Mouse (Mus musculus) liver, embryonic 14.5 days (tissue): ENCODE measurements at regions not wholly inside any gene's neighbourhood (a gene's known extent, or its start where the extent isn't known, plus 50 kb on each side); places are given as distances from the start of the nearest gene placed in this dataset.

ENCODE experiments used
- ATAC-seq: fragments of 200-750 bp; cut with Nextera tagmentation; 2 replicates; pipeline ENCODE4 v1.8.0; 2017; ENCODE audit warnings: moderate number of reproducible peaks, mild to moderate bottlenecking, moderate library complexity; ENCODE audit not compliant: insufficient read depth
- DNase-seq, 3 experiments: peaks; one replicate each; pipeline ENCODE4 v3.0.0-alpha.2; 2012 to 2013; ENCODE audit warnings: low read depth in 3 of 3, low spot score in 3 of 3
- H3K27ac ChIP-seq: fragments of 300-500 bp; sonication (generic); 2 replicates; pipeline ENCODE4 v1.5.1; 2014; ENCODE audit warnings: moderate library complexity, mild to moderate bottlenecking, control low read depth, inconsistent platforms
- H3K27me3 ChIP-seq: fragments of 300-500 bp; sonication (generic); 2 replicates; pipeline ENCODE4 v1.6.1; 2014; ENCODE audit warnings: mild to moderate bottlenecking, low read length, moderate library complexity; ENCODE audit not compliant: control insufficient read depth, insufficient read depth
- H3K36me3 ChIP-seq: fragments of 300-500 bp; sonication (generic); replicated peaks from 2 replicates; pipeline ENCODE4 v1.6.1; 2014; ENCODE audit warnings: low read depth; ENCODE audit not compliant: control insufficient read depth, insufficient read depth
- H3K4me1 ChIP-seq, 2 experiments: fragments of 200-500 bp in 1 of 2; fragments of 300-500 bp in 1 of 2; sonication (generic) in 1 of 2; replicated peaks; 2 replicates each; pipeline ENCODE4 v1.6.1; 2012 to 2014; ENCODE audit warnings: antibody characterized with exemption in 1 of 2, inconsistent platforms in 1 of 2, low read length in 1 of 2; ENCODE audit not compliant: control insufficient read depth in 2 of 2, insufficient read depth in 2 of 2
- H3K4me2 ChIP-seq: fragments of 300-500 bp; sonication (generic); 2 replicates; pipeline ENCODE4 v1.6.1; 2014; ENCODE audit warnings: low read depth, mild to moderate bottlenecking, control low read depth, moderate library complexity
- H3K4me3 ChIP-seq, 2 experiments: fragments of 200-500 bp in 1 of 2; fragments of 300-500 bp in 1 of 2; sonication (generic) in 1 of 2; 2 replicates each; pipeline ENCODE4 v1.5.1; 2012 to 2014; ENCODE audit warnings: low read depth in 2 of 2, low read length in 2 of 2, mild to moderate bottlenecking in 2 of 2, control low read depth in 1 of 2, inconsistent platforms in 1 of 2, moderate library complexity in 1 of 2; ENCODE audit not compliant: insufficient read depth in 1 of 2
- H3K9ac ChIP-seq: fragments of 300-500 bp; sonication (generic); replicated peaks from 2 replicates; pipeline ENCODE4 v1.6.1; 2014; ENCODE audit warnings: mild to moderate bottlenecking, control low read depth, moderate library complexity
- H3K9me3 ChIP-seq: fragments of 300-500 bp; sonication (generic); 2 replicates; pipeline ENCODE4 v1.6.1; 2016; ENCODE audit warnings: low read length, mixed read lengths; ENCODE audit not compliant: control insufficient read depth
- CTCF ChIP-seq: IDR thresholded peaks from 2 replicates; pipeline ENCODE4 v1.5.1; 2016; ENCODE audit warnings: antibody characterized with exemption, low read depth, control low read depth
- EP300 ChIP-seq: IDR thresholded peaks from 2 replicates; pipeline ENCODE4 v1.6.1; 2016; ENCODE audit warnings: antibody characterized with exemption, low read depth
- WGBS: fragments of 180-500 bp; shearing (Covaris S2); extraction: QIAGEN DNeasy Blood & Tissue Kit; methylation state at CpG from one replicate; pipeline ENCODE4 v1.1.7; 2014; ENCODE audit not compliant: insufficient replicate concordance; 5-methylcytosine and 5-hydroxymethylcytosine counted together

- H3K4me3 ChIP-seq = no peak overlapping the region
- no peaks in the 10 kb centered on the region for H3K36me3 ChIP-seq
- TF ChIP-seq CTCF = no peak
- no peak for TF ChIP-seq EP300
- H3K4me1 ChIP-seq = no peaks in the 10 kb centered on the region
- H3K27ac ChIP-seq = no peak overlapping the region
- no peaks in the 10 kb centered on the region for H3K27me3 ChIP-seq
- H3K9ac ChIP-seq = no peak overlapping the region
- H3K9me3 ChIP-seq = no peaks in the 10 kb centered on the region
- WGBS = 14% methylated on average over 1 of the region's 1 CpGs
- ATAC-seq (no peak), DNase-seq (no peak)
- no peak overlapping the region for H3K4me2 ChIP-seq
These were observed 78.5 kb upstream of the Vash1 start for GRCm38 (mm10) chr12:86600041-86600440.

- WGBS = 53% methylated on average over 5 of the region's 5 CpGs
- ATAC-seq (no peak), DNase-seq (no peak)
- Histone ChIP-seq H3K9me3 (no peaks in the 10 kb centered on the region), H3K36me3 (no peaks in the 10 kb centered on the region), H3K4me2 (no peak overlapping the region), H3K9ac (no peak overlapping the region), H3K27ac (no peak overlapping the region), H3K4me1 (no peaks in the 10 kb centered on the region), H3K27me3 (no peaks in the 10 kb centered on the region), H3K4me3 (no peak overlapping the region)
- no peak for TF ChIP-seq CTCF
- no peak for TF ChIP-seq EP300
These were observed 75.0 kb upstream of the Vash1 start for GRCm38 (mm10) chr12:86603521-86603920.

- H3K9ac ChIP-seq = no peak overlapping the region
- H3K27me3 ChIP-seq = no peaks in the 10 kb centered on the region
- no peaks in the 10 kb centered on the region for H3K4me1 ChIP-seq
- H3K27ac ChIP-seq = no peak overlapping the region
- no peak for TF ChIP-seq CTCF
- TF ChIP-seq EP300 = no peak
- no peaks in the 10 kb centered on the region for H3K9me3 ChIP-seq
- WGBS = 46% methylated on average over 9 of the region's 9 CpGs
- no peak overlapping the region for H3K4me2 ChIP-seq
- H3K4me3 ChIP-seq = no peak overlapping the region
- no peak for DNase-seq
- H3K36me3 ChIP-seq = no peaks in the 10 kb centered on the region
- ATAC-seq = no peak
These were observed 66.0 kb upstream of the Vash1 start for GRCm38 (mm10) chr12:86612431-86613040.

- Histone ChIP-seq H3K9me3 (no peaks in the 10 kb centered on the region), H3K36me3 (no peaks in the 10 kb centered on the region), H3K4me3 (no peak overlapping the region), H3K27me3 (no peaks in the 10 kb centered on the region), H3K4me1 (no peaks in the 10 kb centered on the region), H3K4me2 (no peak overlapping the region), H3K9ac (no peak overlapping the region), H3K27ac (no peak overlapping the region)
- no peak for ATAC-seq
- DNase-seq = no peak
- 12% methylated on average over 2 of the region's 2 CpGs for WGBS
- TF ChIP-seq CTCF = peak; percentile 29; the same call in 1 of the 2 replicates
- no peak for TF ChIP-seq EP300
These were observed 64.3 kb upstream of the Vash1 start for GRCm38 (mm10) chr12:86614156-86614555.

GRCm38 (mm10) chr12:86616327-86616726 lies 62.2 kb upstream of the Vash1 start:
- TF ChIP-seq EP300 (no peak), CTCF (no peak)
- H3K4me3 ChIP-seq = no peak overlapping the region

More at GRCm38 (mm10) chr12:86616327-86616726, 62.2 kb upstream of the Vash1 start:
- DNase-seq = no peak
- Histone ChIP-seq H3K27me3 (no peaks in the 10 kb centered on the region), H3K36me3 (no peaks in the 10 kb centered on the region), H3K4me1 (no peaks in the 10 kb centered on the region), H3K9ac (no peak overlapping the region), H3K4me2 (no peak overlapping the region), H3K9me3 (no peaks in the 10 kb centered on the region), H3K27ac (no peak overlapping the region)
- WGBS = 62% methylated on average over 3 of the region's 3 CpGs
- no peak for ATAC-seq
